Mouse (Mus musculus) ovary, adult 18-20 months (tissue): Measurements from ENCODE around the gene Cnksr1.

Experiments
- DNase-seq: peaks from one replicate; pipeline ENCODE4 v3.0.0; 2022; ENCODE audit warnings: low spot score, mixed read lengths

Gene Cnksr1

DNA sequence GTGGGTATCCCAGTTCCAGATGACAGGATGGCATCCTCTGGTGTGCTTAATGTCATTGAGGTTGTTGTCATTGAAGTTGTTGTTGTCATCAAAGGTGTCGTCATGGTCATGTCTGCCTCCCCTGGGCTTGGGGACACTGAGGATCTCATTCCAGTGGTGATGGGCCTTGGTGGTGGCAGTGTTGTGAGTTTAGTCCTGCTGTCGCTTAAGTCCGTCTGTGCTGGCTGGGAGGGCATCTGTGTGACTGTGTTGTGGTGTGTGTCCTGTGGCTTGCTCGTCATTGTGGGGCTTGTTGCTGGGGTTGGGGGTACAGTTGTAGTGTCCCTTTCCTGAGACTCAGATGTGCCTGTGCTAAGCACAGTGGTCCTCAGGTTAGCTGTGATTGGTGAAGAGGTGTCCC, 35.3 kb downstream of the Cnksr1 start, which contains the start of gene Gm7534:
Gene Gm7534 (minus strand): TSS at position 101 of the 400 bp plus-strand sequence.
- no peak for DNase-seq

DNA sequence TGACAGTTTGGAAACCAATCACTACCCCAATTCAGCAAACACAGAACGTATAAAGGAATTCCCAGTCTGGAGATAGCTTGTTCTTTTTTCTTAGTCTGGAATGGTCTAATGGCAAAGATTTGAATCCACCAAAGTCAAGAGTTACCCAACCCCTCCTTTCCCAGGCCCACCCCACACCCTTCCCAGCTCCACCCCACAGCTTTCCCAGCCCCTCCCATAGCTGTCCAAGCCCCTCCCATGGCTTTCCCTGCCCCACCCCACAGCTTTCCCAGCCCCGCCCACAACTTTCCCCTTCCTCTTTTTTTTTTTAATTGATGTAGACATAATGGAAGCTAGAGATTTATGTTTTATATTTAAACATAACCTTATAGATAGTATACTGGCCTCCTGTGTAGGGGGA, 38.8 kb downstream of the Cnksr1 start:
- no peak for DNase-seq

DNA sequence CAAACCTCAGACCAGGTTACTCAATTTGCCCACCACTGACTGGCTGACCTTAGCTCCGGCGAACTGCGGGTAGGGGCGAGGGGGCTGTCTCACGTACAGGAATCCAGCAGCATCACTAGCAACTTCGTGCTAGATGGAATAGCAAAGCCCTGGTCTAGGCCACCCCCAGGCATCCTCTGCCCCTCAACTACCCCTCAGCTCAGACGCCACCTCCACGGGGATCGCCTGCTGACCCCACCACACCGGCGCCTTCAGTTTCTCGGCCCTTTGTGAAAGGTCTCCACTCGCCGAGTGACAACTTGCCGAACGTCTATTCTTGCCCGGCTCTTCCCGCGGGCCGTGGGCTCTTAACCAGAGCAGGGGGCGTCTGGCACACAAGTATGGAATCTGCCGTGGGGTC, 51.9 kb downstream of the Cnksr1 start:
- DNase-seq: no peak

DNA sequence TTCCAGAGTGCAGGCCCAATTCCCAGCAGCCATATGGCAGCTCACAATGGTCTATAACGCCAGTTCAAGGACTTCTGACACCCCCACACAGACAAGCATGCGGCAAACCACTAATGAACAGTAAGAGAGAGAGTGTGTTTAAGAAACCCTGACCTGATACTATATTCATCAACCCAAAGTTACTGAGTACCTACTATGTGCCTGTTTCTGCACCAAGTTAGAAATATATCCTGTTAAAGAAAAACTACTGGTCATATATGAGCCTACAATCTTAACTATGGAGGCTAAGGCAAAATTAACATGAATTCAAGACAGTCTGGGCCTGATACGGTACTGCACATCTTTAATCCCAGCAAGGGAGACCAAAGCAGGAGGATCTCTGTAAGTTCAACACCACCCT, 52.6 kb downstream of the Cnksr1 start:
- no peak for DNase-seq

DNA sequence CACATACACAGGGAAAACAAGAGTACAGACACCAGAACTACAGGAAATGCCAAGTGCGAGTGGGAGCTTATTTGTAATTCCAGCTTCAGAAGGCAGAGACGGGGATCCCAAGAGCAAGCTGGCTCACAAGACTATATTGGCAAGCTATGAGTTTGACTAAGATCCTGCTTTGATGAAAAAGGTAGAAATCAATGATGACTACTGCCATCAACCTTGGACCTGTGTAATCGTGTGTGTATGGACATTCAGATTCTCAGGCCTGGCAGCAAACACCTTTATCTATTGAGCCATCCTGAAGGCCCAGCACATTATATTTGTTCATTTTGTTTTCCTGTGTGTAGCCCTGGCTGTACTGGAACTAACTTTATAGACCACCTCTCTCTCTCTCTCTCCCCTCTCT, 54.5 kb downstream of the Cnksr1 start:
- DNase-seq: no peak

DNA sequence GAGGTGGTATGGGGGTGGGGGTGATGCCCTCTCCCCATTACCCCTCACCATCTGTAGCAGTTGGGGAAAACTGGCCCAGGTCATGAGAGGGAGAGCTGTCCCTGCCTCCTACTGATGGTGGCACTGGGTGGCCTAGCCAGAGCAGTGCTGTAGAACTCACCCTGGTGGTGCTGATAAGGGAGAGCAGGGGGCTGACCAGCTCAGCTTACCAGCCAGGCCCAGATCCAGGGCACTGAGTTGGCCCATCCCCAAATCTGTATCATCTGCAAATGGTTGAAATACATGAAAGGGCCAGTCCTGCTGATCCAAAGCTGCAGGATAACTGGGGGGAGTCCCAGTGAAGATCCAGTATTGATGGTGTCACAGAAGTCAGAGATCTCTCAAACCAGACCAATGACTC, 56.4 kb downstream of the Cnksr1 start:
- no peak for DNase-seq

DNA sequence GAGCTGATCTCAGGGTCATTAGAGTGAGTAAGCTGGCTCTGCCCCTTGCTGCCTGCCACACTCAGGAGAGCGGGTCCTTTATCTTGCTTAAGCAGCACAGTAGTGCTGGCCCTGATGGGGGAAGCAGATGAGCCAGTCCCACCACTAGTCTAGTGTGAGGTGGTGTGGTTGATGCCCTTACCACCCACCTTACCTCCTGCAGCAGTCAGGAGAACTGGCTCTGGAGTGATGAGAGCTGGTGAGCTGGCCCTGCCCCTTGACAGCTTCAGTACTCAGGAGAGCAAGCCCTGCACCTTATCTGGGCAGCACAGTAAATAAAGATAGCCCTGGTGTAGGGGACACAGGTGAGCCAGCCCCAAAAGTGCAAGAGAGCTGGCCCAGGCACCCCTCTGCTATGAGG, 57.1 kb downstream of the Cnksr1 start:
- no peak for DNase-seq
